Mouse (Mus musculus) hindbrain, embryonic 15.5 days (tissue): Measurements from ENCODE around the gene Frrs1. TPM values are rescaled to one million over a fixed set of nuclear protein-coding genes. Genes with fewer than 3 reads are reported as not detected.
"Not testable (repeated sequence)": the region's sequence is repeated elsewhere in the genome, so short reads cannot be mapped to it uniquely, and the experiment has no call there.

Experiments
- ATAC-seq: fragments of 200-750 bp; cut with Nextera tagmentation; 2 replicates; pipeline ENCODE4 v1.8.0; 2017; ENCODE audit warnings: low read depth, moderate number of reproducible peaks, moderate TSS enrichment; ENCODE audit not compliant: low FRiP score
- H3K27ac ChIP-seq: fragments of 300-500 bp; sonication (generic); replicated peaks from 2 replicates; pipeline ENCODE4 v1.5.1; 2015; ENCODE audit warnings: mild to moderate bottlenecking, inconsistent platforms
- H3K27me3 ChIP-seq: fragments of 300-500 bp; sonication (generic); 2 replicates; pipeline ENCODE4 v1.6.1; 2015; ENCODE audit warnings: control low read depth, inconsistent platforms
- H3K36me3 ChIP-seq: fragments of 300-500 bp; sonication (generic); 2 replicates; pipeline ENCODE4 v1.6.1; 2015; ENCODE audit warnings: control low read depth, inconsistent platforms
- H3K4me1 ChIP-seq: fragments of 300-500 bp; sonication (generic); replicated peaks from 2 replicates; pipeline ENCODE4 v1.6.1; 2015; ENCODE audit warnings: control low read depth, inconsistent platforms
- H3K4me2 ChIP-seq: fragments of 300-500 bp; sonication (generic); 2 replicates; pipeline ENCODE4 v1.6.1; 2015; ENCODE audit warnings: moderate library complexity, mild to moderate bottlenecking, inconsistent platforms
- H3K4me3 ChIP-seq: fragments of 300-500 bp; sonication (generic); 2 replicates; pipeline ENCODE4 v1.5.1; 2015; ENCODE audit warnings: mild to moderate bottlenecking, inconsistent platforms
- H3K9ac ChIP-seq: fragments of 300-500 bp; sonication (generic); 2 replicates; pipeline ENCODE4 v1.6.1; 2015; ENCODE audit warnings: inconsistent platforms
- H3K9me3 ChIP-seq: fragments of 300-500 bp; sonication (generic); 2 replicates; pipeline ENCODE4 v1.6.1; 2016; ENCODE audit warnings: control low read depth, inconsistent platforms
- WGBS: fragments of 180-500 bp; shearing (Covaris S2); methylation state at CpG from one replicate; pipeline ENCODE4 v1.1.7; 2015; 5-methylcytosine and 5-hydroxymethylcytosine counted together
- polyA plus RNA-seq: library from polyadenylated mRNA; unstranded; fragments of >200 nt; fragmentation: Nextera tagmentation; extraction: Ambion mirVana; gene quantifications from 2 replicates; pipeline ENCODE4 v1.2.1, GENCODE M21; 2015

Gene Frrs1
- polyA plus RNA-seq, result 5.5 and 6.6 TPM in 2 replicates

- Histone ChIP-seq H3K36me3 (no peaks in the 10 kb centered on the region), H3K4me2 (no peak within 1 kb of the TSS), H3K9ac (no peak within 1 kb of the TSS), H3K27me3 (0 out of 2 replicates have a peak, but pooled peaks cover 2% of the 10 kb centered on the region), H3K9me3 (no peaks in the 10 kb centered on the region), H3K4me3 (no peak within 1 kb of the TSS), H3K27ac (no peak within 1 kb of the TSS), H3K4me1 (peaks cover 4% of the 10 kb centered on the region; the same call in 1 of the 2 replicates)
- WGBS, result 90% methylated on average over 9 of the region's 9 CpGs
- ATAC-seq, result no peak
Observed at GRCm38 (mm10) chr3:116858941-116859685, at the start of gene Frrs1. Gene Frrs1 (plus strand): TSS chr3:116859464.

- WGBS, result 91% methylated on average over 6 of the region's 6 CpGs
Observed at GRCm38 (mm10) chr3:116810351-116810750, 48.9 kb upstream of the Frrs1 start.

GRCm38 (mm10) chr3:116812946-116813345, 46.3 kb upstream of the Frrs1 start:
- no peak for ATAC-seq
- Histone ChIP-seq H3K4me2 (no peak overlapping the region), H3K36me3 (no peaks in the 10 kb centered on the region), H3K4me3 (no peak overlapping the region), H3K4me1 (peaks cover 7% of the 10 kb centered on the region), H3K9me3 (no peaks in the 10 kb centered on the region), H3K9ac (no peak overlapping the region), H3K27me3 (no peaks in the 10 kb centered on the region), H3K27ac (no peak overlapping the region)
- WGBS, result 94% methylated on average over 2 of the region's 2 CpGs

More at GRCm38 (mm10) chr3:116810351-116810750, 48.9 kb upstream of the Frrs1 start:
- not testable (repeated sequence) for H3K36me3 ChIP-seq, H3K27ac ChIP-seq, H3K9me3 ChIP-seq, ATAC-seq, H3K4me2 ChIP-seq, H3K27me3 ChIP-seq, H3K4me3 ChIP-seq, H3K9ac ChIP-seq
- peaks cover 14% of the 10 kb centered on the region for H3K4me1 ChIP-seq

- ATAC-seq, result no peak
- H3K4me2 ChIP-seq, result no peak overlapping the region
- H3K27me3 ChIP-seq, result no peaks in the 10 kb centered on the region
- H3K4me1 ChIP-seq, result no peaks in the 10 kb centered on the region
- H3K4me3 ChIP-seq, result no peak overlapping the region
- no peaks in the 10 kb centered on the region for H3K36me3 ChIP-seq
- no peaks in the 10 kb centered on the region for H3K9me3 ChIP-seq
- WGBS, result 72% methylated on average over 6 of the region's 6 CpGs
- H3K9ac ChIP-seq, result no peak overlapping the region
- no peak overlapping the region for H3K27ac ChIP-seq
Observed at GRCm38 (mm10) chr3:116815305-116815797, 43.9 kb upstream of the Frrs1 start.

GRCm38 (mm10) chr3:116815916-116816315, 43.3 kb upstream of the Frrs1 start:
- Histone ChIP-seq H3K4me3 (no peak overlapping the region), H3K4me2 (no peak overlapping the region), H3K27me3 (no peaks in the 10 kb centered on the region), H3K9ac (no peak overlapping the region), H3K9me3 (no peaks in the 10 kb centered on the region), H3K36me3 (no peaks in the 10 kb centered on the region), H3K27ac (no peak overlapping the region), H3K4me1 (no peaks in the 10 kb centered on the region)
- ATAC-seq, result no peak
- WGBS, result 68% methylated on average over 4 of the region's 4 CpGs

- H3K4me3 ChIP-seq, result no peak overlapping the region
- no peak overlapping the region for H3K9ac ChIP-seq
- ATAC-seq, result no peak
- H3K36me3 ChIP-seq, result no peaks in the 10 kb centered on the region
- H3K27me3 ChIP-seq, result no peaks in the 10 kb centered on the region
- no peak overlapping the region for H3K4me2 ChIP-seq
- H3K9me3 ChIP-seq, result no peaks in the 10 kb centered on the region
- 93% methylated on average over 3 of the region's 3 CpGs for WGBS
- H3K4me1 ChIP-seq, result no peaks in the 10 kb centered on the region
- no peak overlapping the region for H3K27ac ChIP-seq
Observed at GRCm38 (mm10) chr3:116816674-116817215, 42.5 kb upstream of the Frrs1 start.

- no peaks in the 10 kb centered on the region for H3K27me3 ChIP-seq
- no peak overlapping the region for H3K9ac ChIP-seq
- no peak for ATAC-seq
- WGBS, result 97% methylated on average over 7 of the region's 7 CpGs
- no peak overlapping the region for H3K4me2 ChIP-seq
- H3K27ac ChIP-seq, result no peak overlapping the region
- no peak overlapping the region for H3K4me3 ChIP-seq
- no peaks in the 10 kb centered on the region for H3K9me3 ChIP-seq
- H3K36me3 ChIP-seq, result no peaks in the 10 kb centered on the region
- no peaks in the 10 kb centered on the region for H3K4me1 ChIP-seq
Observed at GRCm38 (mm10) chr3:116817231-116817630, 42.0 kb upstream of the Frrs1 start.

GRCm38 (mm10) chr3:116826471-116827215, 32.6 kb upstream of the Frrs1 start:
- no peak overlapping the region for H3K4me3 ChIP-seq
- H3K4me1 ChIP-seq, result no peaks in the 10 kb centered on the region
- no peak overlapping the region for H3K9ac ChIP-seq
- H3K36me3 ChIP-seq, result no peaks in the 10 kb centered on the region
- WGBS, result 83% methylated on average over 4 of the region's 4 CpGs
- no peak overlapping the region for H3K27ac ChIP-seq
- H3K9me3 ChIP-seq, result no peaks in the 10 kb centered on the region
- no peaks in the 10 kb centered on the region for H3K27me3 ChIP-seq
- H3K4me2 ChIP-seq, result no peak overlapping the region
- ATAC-seq, result no peak

GRCm38 (mm10) chr3:116829274-116829920, 29.9 kb upstream of the Frrs1 start:
- ATAC-seq, result no peak
- no peak overlapping the region for H3K4me3 ChIP-seq
- no peaks in the 10 kb centered on the region for H3K9me3 ChIP-seq
- H3K36me3 ChIP-seq, result no peaks in the 10 kb centered on the region
- H3K27ac ChIP-seq, result no peak overlapping the region
- no peaks in the 10 kb centered on the region for H3K27me3 ChIP-seq
- 88% methylated on average over 10 of the region's 10 CpGs for WGBS
- no peak overlapping the region for H3K4me2 ChIP-seq
- H3K4me1 ChIP-seq, result no peaks in the 10 kb centered on the region
- no peak overlapping the region for H3K9ac ChIP-seq

- no peak for ATAC-seq
- H3K9me3 ChIP-seq, result no peaks in the 10 kb centered on the region
- H3K4me2 ChIP-seq, result no peak overlapping the region
- H3K36me3 ChIP-seq, result no peaks in the 10 kb centered on the region
- no peak overlapping the region for H3K27ac ChIP-seq
- H3K9ac ChIP-seq, result no peak overlapping the region
- 66% methylated on average over 5 of the region's 5 CpGs for WGBS
- no peaks in the 10 kb centered on the region for H3K27me3 ChIP-seq
- H3K4me3 ChIP-seq, result no peak overlapping the region
- H3K4me1 ChIP-seq, result no peaks in the 10 kb centered on the region
Observed at GRCm38 (mm10) chr3:116831324-116831723, 27.9 kb upstream of the Frrs1 start.

GRCm38 (mm10) chr3:116832526-116833310, 26.5 kb upstream of the Frrs1 start:
- Histone ChIP-seq H3K4me2 (no peak overlapping the region), H3K9ac (no peak overlapping the region), H3K36me3 (no peaks in the 10 kb centered on the region), H3K27me3 (no peaks in the 10 kb centered on the region), H3K27ac (no peak overlapping the region), H3K4me3 (no peak overlapping the region), H3K4me1 (no peaks in the 10 kb centered on the region), H3K9me3 (no peaks in the 10 kb centered on the region)
- ATAC-seq, result no peak
- WGBS, result 91% methylated on average over 7 of the region's 7 CpGs
